Mouse (Mus musculus) cerebellum, adult 9-11 months (tissue): ENCODE data around the gene Cr1l.
A peak's percentile ranks its signal among the peaks of the same experiment; 100 is the strongest.

ENCODE experiments used
- DNase-seq: peaks from one replicate; pipeline ENCODE4 v3.0.0; 2022

Cr1l gene

DNA sequence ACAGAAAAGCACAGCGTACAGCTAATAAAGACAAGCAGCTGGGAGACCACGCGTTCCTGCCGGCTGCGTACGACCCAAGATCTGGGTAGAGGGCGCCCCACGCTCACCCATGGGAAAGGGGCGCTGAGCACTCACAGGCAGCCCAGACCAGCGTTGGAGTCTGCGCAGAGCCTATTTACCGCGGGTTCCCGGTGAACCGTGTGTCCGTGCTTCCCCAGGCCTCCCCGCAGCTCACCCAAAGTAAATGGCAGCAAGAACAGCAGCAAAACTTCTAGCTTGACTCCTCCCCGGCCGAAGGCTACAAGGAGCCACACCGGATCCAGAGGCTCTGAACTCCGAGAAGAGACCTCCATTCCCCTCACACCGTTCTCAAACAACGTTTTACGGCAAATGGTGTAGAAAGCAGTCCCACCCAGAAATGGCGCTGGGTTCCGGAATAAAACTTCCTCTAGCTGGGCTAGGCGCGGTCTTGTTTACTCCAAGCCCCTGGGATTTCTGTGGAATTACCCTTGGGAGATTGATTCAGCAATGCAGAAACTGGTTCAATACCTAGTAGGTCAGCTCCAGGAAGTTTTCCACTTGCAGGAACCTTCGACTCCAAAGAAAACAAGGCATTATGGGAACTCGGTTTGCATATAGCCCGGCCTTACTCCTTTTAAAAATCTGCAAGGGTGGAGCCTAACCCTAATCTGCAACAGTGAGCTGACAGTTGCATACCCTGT is at the start of gene Cr1l:
Gene Cr1l, minus strand, starts transcription at position 634 of the 722 bp plus-strand sequence.
- DNase-seq, result peak; percentile 83

DNA sequence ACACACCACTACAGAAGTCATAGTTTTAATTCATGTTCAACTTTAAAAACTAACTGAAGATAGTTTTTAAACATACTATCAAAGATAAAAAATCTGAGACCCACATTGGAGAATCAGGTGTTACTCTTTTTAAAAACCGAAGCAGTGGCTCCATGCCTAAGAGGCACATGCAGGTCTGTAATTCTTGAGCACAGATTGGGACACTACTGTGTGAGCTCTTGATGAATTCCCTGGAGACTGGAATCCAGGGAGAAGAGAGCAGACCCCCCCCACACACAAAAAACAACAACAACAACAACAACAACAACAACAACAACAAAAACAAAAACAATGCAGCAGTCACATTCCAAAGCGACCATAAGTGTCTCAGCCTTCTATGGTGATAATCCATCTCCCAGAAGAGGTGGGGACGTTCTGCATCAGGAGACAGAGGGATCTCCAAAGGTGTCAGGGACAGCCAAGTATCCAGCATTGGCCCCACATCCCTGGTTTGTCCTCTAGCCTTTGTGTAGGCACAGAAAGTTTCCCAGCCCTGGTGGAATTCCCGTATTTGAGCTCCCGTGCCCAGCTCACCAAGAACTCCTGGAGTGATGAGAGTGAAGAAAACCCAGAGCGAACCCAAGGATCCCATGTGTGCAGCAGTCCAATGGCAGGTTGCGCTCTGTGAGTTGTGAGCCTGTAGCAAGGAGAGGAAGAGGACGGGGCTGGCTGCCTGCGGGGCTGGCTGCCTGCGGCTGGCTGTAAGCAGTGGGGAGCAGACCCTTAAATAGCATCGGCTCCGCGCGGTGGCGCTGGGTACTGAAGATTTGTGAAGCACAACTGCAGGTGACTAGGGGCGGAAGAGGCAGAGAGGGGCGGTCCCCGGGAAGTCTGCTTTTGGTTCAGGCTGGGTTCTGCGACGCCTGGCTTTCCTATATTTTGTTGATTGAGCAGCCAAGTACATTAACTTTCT is 44.9 kb upstream of the Cr1l start, which contains the start of gene Cr2:
Gene Cr2, minus strand, starts transcription at position 737 of the 952 bp plus-strand sequence.
- no peak for DNase-seq

GRCm38 (mm10) chr1:195164996-195165755 is 33.8 kb upstream of the Cr1l start:
- DNase-seq, result no peak

GRCm38 (mm10) chr1:195132070-195132469 is 684 bp upstream of the Cr1l start:
- DNase-seq, result no peak

DNA sequence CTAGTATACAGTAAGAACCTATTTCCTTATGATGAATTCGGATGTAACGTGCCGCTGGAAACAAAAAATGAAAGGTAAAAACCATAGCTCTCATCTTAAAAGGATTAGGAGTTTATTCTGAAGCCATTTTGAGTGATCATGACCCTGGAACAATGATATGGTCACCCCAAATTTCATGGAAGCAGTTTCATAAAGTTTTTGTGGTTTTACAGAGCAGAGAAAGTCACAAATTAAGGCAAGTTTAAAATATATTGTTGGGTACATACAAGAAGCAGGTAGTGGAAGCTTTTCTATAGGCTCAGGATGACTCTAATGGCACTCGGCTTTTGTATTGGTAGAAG is 259 bp upstream of the Cr1l start:
- DNase-seq, result no peak

- no peak for DNase-seq
Measured at GRCm38 (mm10) chr1:195130479-195130878, 907 bp downstream of the Cr1l start.

DNA sequence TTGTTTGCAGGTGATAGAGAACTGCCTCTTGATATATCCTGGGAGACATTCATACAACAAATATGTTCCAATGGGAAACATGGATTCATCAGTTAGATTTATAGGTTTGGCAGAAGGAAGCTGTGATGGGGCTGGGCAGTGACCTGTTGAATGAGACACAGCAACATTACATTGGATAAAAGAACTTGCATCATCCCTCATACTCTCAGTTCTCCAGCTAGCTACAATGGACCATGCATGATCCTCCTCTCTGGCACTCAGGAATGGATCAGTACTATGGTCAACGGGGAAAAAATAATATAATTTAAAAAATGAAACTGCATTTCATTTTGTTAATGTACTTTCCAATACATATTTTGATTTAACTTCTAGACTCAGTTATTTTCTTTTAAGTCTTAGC is 1.5 kb downstream of the Cr1l start:
- DNase-seq, result no peak

DNA sequence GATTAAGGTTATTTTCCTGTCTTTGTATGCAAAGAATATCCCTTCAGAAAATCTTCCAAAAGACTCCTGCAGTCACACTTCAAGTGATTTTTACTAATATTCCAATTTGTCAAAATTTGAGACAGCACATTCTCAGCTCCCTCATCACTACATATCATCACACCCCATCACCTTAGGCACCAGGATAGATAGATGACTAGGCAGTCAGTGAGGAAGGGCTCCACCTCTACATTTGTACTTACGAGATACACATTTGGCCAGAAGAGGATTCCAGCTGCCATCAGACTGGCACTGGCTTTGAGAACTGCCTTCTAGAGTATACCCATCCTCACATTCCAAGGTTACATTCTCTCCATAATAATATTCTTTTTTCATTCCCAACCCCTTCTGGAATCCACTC is 17.0 kb downstream of the Cr1l start:
- no peak for DNase-seq

GRCm38 (mm10) chr1:195113621-195114020 is 17.8 kb downstream of the Cr1l start:
- DNase-seq, result no peak

GRCm38 (mm10) chr1:195100693-195101092 is 30.7 kb downstream of the Cr1l start:
- DNase-seq, result no peak

- no peak for DNase-seq
Measured at GRCm38 (mm10) chr1:195098004-195098403, 33.4 kb downstream of the Cr1l start.

GRCm38 (mm10) chr1:195092220-195092720 is 39.1 kb downstream of the Cr1l start, which contains the start of gene Cd46:
Gene Cd46, minus strand, starts transcription at chr1:195092249.
- peak; percentile 5 for DNase-seq

- no peak for DNase-seq
Measured at GRCm38 (mm10) chr1:195091699-195092219, 39.6 kb downstream of the Cr1l start.

DNA sequence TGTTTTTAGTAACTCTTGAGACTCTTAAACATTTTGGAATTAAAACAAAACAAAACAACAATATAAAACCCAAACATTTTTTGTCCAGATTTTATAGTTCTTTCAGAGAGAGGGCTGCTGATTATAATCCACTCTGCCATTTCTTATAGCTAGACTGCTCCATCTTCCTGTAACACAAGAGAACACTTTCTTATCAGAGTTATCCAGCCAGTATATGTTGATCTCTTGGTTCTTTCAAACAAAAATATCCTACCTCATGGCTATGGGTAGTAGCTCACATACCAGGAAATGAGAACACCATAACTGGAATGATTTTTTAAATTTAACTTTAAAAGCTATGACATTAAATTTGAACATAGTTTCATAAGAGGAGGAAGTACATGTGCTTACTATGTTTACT is 49.2 kb downstream of the Cr1l start:
- no peak for DNase-seq
